Mouse (Mus musculus) liver, embryonic 15.5 days (tissue): ENCODE data around the gene Kif1bp. TPM values are rescaled to one million over a fixed set of nuclear protein-coding genes. Genes with fewer than 3 reads are reported as not detected.
A peak's percentile ranks its signal among the peaks of the same experiment; 100 is the strongest.

Source experiments
- ATAC-seq: fragments of 200-750 bp; cut with Nextera tagmentation; 2 replicates; pipeline ENCODE4 v1.8.0; 2017; ENCODE audit warnings: moderate number of reproducible peaks, mild to moderate bottlenecking, moderate library complexity; ENCODE audit not compliant: insufficient read depth
- H3K27ac ChIP-seq: fragments of 300-500 bp; sonication (generic); replicated peaks from 2 replicates; pipeline ENCODE4 v1.5.1; 2015; ENCODE audit warnings: mild to moderate bottlenecking, inconsistent platforms
- H3K27me3 ChIP-seq: fragments of 300-500 bp; sonication (generic); 2 replicates; pipeline ENCODE4 v1.6.1; 2015; ENCODE audit warnings: mild to moderate bottlenecking, inconsistent platforms
- H3K36me3 ChIP-seq: fragments of 300-500 bp; sonication (generic); replicated peaks from 2 replicates; pipeline ENCODE4 v1.6.1; 2015; ENCODE audit warnings: moderate library complexity, mild to moderate bottlenecking, inconsistent platforms
- H3K4me1 ChIP-seq: fragments of 300-500 bp; sonication (generic); replicated peaks from 2 replicates; pipeline ENCODE4 v1.6.1; 2015; ENCODE audit warnings: inconsistent platforms
- H3K4me2 ChIP-seq: fragments of 300-500 bp; sonication (generic); 2 replicates; pipeline ENCODE4 v1.6.1; 2015; ENCODE audit warnings: moderate library complexity, mild to moderate bottlenecking, inconsistent platforms
- H3K4me3 ChIP-seq: fragments of 300-500 bp; sonication (generic); replicated peaks from 2 replicates; pipeline ENCODE4 v1.5.1; 2015; ENCODE audit warnings: mild to moderate bottlenecking, inconsistent platforms
- H3K9ac ChIP-seq: fragments of 300-500 bp; sonication (generic); 2 replicates; pipeline ENCODE4 v1.6.1; 2015; ENCODE audit warnings: moderate library complexity, mild to moderate bottlenecking, inconsistent platforms
- H3K9me3 ChIP-seq: fragments of 300-500 bp; sonication (generic); replicated peaks from 2 replicates; pipeline ENCODE4 v1.6.1; 2016; ENCODE audit warnings: inconsistent platforms
- WGBS: fragments of 180-500 bp; shearing (Covaris S2); methylation state at CpG from one replicate; pipeline ENCODE4 v1.1.7; 2015; ENCODE audit warnings: mixed read lengths; ENCODE audit not compliant: insufficient replicate concordance; 5-methylcytosine and 5-hydroxymethylcytosine counted together
- polyA plus RNA-seq: library from polyadenylated mRNA; unstranded; fragments of >200 nt; fragmentation: Nextera tagmentation; extraction: Ambion mirVana; gene quantifications from 2 replicates; pipeline ENCODE4 v1.2.1, GENCODE M21; 2015

The Kif1bp gene
- polyA plus RNA-seq, 1 experiment from 2014 or later: 11.1 TPM

DNA sequence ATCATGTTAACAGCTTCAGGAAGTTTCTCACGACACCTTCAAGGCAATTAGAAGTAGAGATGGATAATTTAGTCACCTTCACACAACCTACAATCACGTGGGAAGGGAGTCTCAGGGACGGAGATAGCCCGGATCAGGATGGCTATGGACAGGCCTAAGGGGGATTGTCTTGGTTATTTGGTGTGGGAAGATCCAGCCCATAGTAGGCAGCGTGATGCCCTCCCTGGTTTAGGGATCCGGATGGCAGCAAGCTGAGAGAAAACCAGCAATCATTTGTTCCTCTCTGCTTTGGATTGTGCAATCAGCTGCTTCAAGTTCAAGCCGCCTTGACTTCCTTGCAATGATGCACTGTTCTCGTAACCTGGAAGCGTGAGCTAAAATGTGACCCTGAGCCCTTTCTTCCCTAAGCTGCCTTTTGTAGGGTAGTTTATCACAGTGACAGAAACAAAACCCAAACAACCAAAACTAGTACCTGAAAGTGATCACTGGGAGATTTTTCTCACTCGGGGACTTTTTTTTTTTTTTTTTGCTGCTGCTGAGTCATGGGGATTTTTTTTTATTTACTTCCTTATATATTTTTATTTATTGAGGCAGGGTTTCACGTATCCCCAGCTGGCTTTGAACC is 69.1 kb downstream of the Kif1bp start:
- H3K36me3 ChIP-seq: no peaks in the 10 kb centered on the region
- WGBS: 40% methylated on average over 11 of the region's 11 CpGs
- no peak for ATAC-seq
- peak overlapping the region; percentile 80 for H3K4me2 ChIP-seq
- H3K27me3 ChIP-seq: 0 out of 2 replicates have a peak, but pooled peaks cover 4% of the 10 kb centered on the region
- H3K9me3 ChIP-seq: no peaks in the 10 kb centered on the region
- peaks cover 55% of the 10 kb centered on the region for H3K4me1 ChIP-seq
- no peak overlapping the region for H3K9ac ChIP-seq
- H3K4me3 ChIP-seq: peak overlapping the region; percentile 52; the same call in 1 of the 2 replicates
- H3K27ac ChIP-seq: 0 out of 2 replicates have a peak overlapping the region, but pooled peaks have one; percentile 85

GRCm38 (mm10) chr10:62508459-62508858 is 69.8 kb downstream of the Kif1bp start:
- ATAC-seq: no peak
- Histone ChIP-seq H3K4me3 (peak overlapping the region; percentile 52), H3K4me1 (peaks cover 62% of the 10 kb centered on the region), H3K9me3 (no peaks in the 10 kb centered on the region), H3K27me3 (0 out of 2 replicates have a peak, but pooled peaks cover 4% of the 10 kb centered on the region), H3K4me2 (peak overlapping the region; percentile 80), H3K9ac (peak overlapping the region; percentile 49; the same call in 1 of the 2 replicates), H3K36me3 (no peaks in the 10 kb centered on the region), H3K27ac (peak overlapping the region; percentile 85)
- 2% methylated on average over 11 of the region's 11 CpGs for WGBS

DNA sequence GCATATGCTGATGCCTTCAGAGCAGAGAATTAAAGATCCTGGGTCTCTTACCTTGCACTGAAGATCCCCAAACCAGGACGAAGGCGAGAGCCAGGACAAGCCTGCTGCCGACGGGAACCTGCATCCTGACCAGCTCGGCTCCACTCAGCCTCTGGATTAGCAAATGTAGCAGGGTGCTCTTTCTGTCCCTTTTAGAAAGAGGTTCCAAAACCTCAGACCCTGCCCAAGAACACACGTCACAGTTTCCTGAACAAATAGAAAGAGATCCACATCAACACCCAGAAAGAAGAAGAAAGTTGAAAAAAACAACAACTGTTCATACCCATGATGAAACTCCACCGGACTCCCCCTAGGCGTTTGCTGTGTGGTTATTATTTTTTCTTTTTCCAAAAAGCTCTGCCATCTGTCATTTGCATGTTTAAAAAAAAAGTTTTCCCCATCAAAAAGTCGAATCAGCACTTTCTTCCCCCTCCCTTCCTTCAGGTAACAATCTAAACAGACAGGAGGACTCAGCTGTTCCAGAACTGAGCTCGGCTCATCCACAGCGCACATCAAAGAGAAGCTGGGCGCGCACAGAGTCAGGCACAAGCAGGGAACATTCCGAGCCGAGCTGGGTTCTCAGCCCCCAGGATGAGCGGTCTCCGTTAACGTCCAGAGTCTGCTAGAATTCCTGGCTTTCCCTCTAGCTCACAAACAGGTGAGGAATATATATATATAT is 70.5 kb downstream of the Kif1bp start:
- H3K27me3 ChIP-seq: 0 out of 2 replicates have a peak, but pooled peaks cover 4% of the 10 kb centered on the region
- no peaks in the 10 kb centered on the region for H3K9me3 ChIP-seq
- H3K4me1 ChIP-seq: peaks cover 69% of the 10 kb centered on the region
- no peaks in the 10 kb centered on the region for H3K36me3 ChIP-seq
- peak overlapping the region; percentile 80 for H3K4me2 ChIP-seq
- H3K4me3 ChIP-seq: peak overlapping the region; percentile 52
- 0 out of 2 replicates have a peak, but pooled peaks have one; percentile 22 for ATAC-seq
- peak overlapping the region; percentile 49 for H3K9ac ChIP-seq
- peak overlapping the region; percentile 85 for H3K27ac ChIP-seq
- 3% methylated on average over 18 of the region's 18 CpGs for WGBS

- H3K27ac ChIP-seq: peak overlapping the region; percentile 85
- WGBS: 63% methylated on average over 4 of the region's 4 CpGs
These were observed 71.2 kb downstream of the Kif1bp start for GRCm38 (mm10) chr10:62507071-62507470.

DNA sequence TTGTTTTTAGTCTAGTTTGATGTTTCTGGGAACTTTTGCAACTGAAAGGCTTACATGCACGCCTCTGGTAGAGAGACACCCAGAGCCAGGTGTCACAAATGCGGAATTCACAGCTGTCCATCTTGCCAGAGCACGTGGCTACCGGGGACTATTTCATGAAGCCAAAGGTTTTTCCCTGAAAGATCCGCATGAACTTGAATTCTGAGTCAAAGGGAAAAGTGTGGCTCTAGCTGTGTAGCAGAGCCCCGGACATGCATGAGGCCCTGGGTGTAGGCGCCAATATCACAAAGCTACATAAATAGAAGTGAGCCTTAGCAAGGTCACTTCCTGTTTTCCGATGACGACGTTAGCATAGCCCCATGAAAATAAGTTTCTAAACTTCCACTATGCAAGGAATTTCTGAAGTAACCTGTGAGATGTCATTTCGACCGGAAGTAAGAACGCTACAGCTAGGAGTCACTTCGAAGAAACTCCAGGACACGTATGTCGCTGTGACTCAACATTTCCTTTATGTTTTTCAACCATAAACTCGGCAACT is 72.2 kb downstream of the Kif1bp start:
- H3K4me1 ChIP-seq: peaks cover 79% of the 10 kb centered on the region
- H3K27ac ChIP-seq: peak overlapping the region; percentile 85
- H3K9me3 ChIP-seq: no peaks in the 10 kb centered on the region
- H3K36me3 ChIP-seq: no peaks in the 10 kb centered on the region
- H3K27me3 ChIP-seq: 0 out of 2 replicates have a peak, but pooled peaks cover 4% of the 10 kb centered on the region
- 0 out of 2 replicates have a peak overlapping the region, but pooled peaks have one; percentile 17 for H3K9ac ChIP-seq
- peak overlapping the region; percentile 80 for H3K4me2 ChIP-seq
- 15% methylated on average over 17 of the region's 17 CpGs for WGBS
- peak; percentile 40; the same call in 1 of the 2 replicates for ATAC-seq
- peak overlapping the region; percentile 52 for H3K4me3 ChIP-seq

More at GRCm38 (mm10) chr10:62507071-62507470, 71.2 kb downstream of the Kif1bp start:
- Histone ChIP-seq H3K4me3 (peak overlapping the region; percentile 52), H3K9ac (peak overlapping the region; percentile 49; the same call in 1 of the 2 replicates), H3K4me1 (peaks cover 75% of the 10 kb centered on the region), H3K4me2 (peak overlapping the region; percentile 80), H3K9me3 (no peaks in the 10 kb centered on the region), H3K27me3 (0 out of 2 replicates have a peak, but pooled peaks cover 4% of the 10 kb centered on the region), H3K36me3 (no peaks in the 10 kb centered on the region)
- no peak for ATAC-seq

DNA sequence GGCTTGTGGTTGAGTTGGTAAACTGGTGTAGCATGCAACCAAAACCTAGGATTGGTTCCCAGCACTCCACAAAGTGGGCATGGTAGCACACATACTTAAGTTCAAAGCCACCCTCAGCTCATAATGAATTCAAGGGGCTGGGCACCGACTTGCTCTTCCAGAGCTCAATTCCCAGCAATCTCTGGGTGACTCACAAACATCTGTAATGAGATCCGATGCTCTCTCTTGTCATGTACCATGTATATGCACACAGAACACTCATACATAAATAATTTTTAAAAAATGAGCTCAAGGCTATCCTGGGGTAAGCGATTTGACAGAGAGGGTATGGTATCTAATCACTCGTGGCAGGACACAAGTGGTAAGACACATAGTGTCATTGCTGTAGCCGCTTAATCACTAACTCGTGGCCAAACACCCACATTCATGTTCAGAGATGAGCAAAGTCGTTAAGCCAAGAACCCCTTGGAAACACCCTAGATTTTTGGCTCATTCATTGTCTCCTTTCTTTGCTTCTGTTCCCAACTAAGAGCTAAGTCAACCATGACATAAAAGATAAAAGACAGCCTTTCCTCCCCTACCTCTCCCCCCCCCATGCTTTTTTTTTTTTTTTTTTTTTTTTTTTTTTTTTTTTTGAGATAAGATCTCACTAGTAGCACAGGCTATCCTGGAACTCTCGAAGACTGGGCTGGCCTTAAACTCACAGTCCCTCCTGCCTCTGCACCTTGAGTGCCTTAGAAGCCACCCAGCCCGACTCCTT is 72.9 kb downstream of the Kif1bp start:
- Histone ChIP-seq H3K36me3 (no peaks in the 10 kb centered on the region), H3K4me3 (peak overlapping the region; percentile 52), H3K27ac (peak overlapping the region; percentile 85), H3K27me3 (0 out of 2 replicates have a peak, but pooled peaks cover 4% of the 10 kb centered on the region), H3K9ac (no peak overlapping the region), H3K4me1 (peaks cover 85% of the 10 kb centered on the region), H3K4me2 (peak overlapping the region; percentile 80), H3K9me3 (no peaks in the 10 kb centered on the region)
- 27% methylated on average over 9 of the region's 9 CpGs for WGBS
- ATAC-seq: no peak

DNA sequence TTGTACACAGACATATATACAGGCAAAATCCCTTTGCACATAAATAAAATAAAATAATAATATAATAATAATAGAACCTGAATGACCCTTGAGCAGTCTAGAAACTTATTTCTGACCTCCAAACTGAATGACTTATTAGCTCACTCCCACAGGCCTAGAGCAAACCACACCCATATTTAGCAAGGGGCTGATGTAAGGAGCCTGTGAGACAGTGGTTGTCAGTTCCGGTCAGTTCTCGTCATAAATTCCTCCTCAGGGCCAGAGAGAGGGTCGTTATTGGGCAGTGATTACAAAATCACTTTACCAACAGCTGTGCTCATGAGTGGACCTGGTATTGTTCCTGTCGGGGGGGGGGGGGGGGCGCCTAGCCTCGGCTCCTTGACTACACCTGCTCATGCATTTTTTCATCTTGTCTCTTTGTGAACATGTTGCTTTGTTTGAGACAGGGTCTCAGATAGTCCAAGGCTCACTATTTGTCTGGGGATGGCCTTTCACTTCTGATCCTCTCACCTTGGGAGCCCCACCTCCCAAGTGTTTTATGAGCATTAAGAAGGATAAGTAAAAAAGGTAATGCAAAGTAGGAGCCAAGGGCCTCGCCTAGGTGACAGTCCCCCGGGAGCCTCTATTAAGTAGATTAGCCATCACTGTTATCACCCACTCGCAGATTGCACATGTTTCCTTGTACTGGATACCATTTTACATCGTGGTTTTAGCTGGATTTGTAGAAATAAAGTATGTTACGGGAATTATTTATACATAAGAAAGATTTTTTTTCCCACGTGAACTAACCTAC is 74.2 kb downstream of the Kif1bp start:
- H3K27ac ChIP-seq: peak overlapping the region; percentile 85
- WGBS: 24% methylated on average over 12 of the region's 12 CpGs
- ATAC-seq: peak; percentile 53
- H3K9ac ChIP-seq: 0 out of 2 replicates have a peak overlapping the region, but pooled peaks have one; percentile 33
- H3K36me3 ChIP-seq: no peaks in the 10 kb centered on the region
- 0 out of 2 replicates have a peak, but pooled peaks cover 4% of the 10 kb centered on the region for H3K27me3 ChIP-seq
- H3K4me1 ChIP-seq: peaks cover 87% of the 10 kb centered on the region
- H3K4me3 ChIP-seq: peak overlapping the region; percentile 14
- peak overlapping the region; percentile 60 for H3K4me2 ChIP-seq
- H3K9me3 ChIP-seq: no peaks in the 10 kb centered on the region

GRCm38 (mm10) chr10:62503353-62503752 is 74.9 kb downstream of the Kif1bp start:
- H3K36me3 ChIP-seq: no peaks in the 10 kb centered on the region
- peak overlapping the region; percentile 33; the same call in 1 of the 2 replicates for H3K9ac ChIP-seq
- no peaks in the 10 kb centered on the region for H3K9me3 ChIP-seq
- H3K4me1 ChIP-seq: peaks cover 80% of the 10 kb centered on the region
- peak overlapping the region; percentile 60 for H3K4me2 ChIP-seq
- WGBS: 11% methylated on average over 4 of the region's 4 CpGs
- H3K4me3 ChIP-seq: peak overlapping the region; percentile 14
- peak overlapping the region; percentile 85 for H3K27ac ChIP-seq
- no peak for ATAC-seq
- 0 out of 2 replicates have a peak, but pooled peaks cover under 1% of the 10 kb centered on the region for H3K27me3 ChIP-seq

GRCm38 (mm10) chr10:62501951-62502350 is 76.3 kb downstream of the Kif1bp start:
- Histone ChIP-seq H3K9me3 (no peaks in the 10 kb centered on the region), H3K4me2 (no peak overlapping the region), H3K27me3 (no peaks in the 10 kb centered on the region), H3K9ac (no peak overlapping the region), H3K4me3 (no peak overlapping the region), H3K4me1 (peaks cover 66% of the 10 kb centered on the region), H3K27ac (peak overlapping the region; percentile 85; the same call in 1 of the 2 replicates), H3K36me3 (no peaks in the 10 kb centered on the region)
- no peak for ATAC-seq
- WGBS: 62% methylated on average over 7 of the region's 7 CpGs
